Mouse (Mus musculus) myocyte (in vitro differentiated cells): ENCODE data around the gene Man1c1. TPM values are rescaled to one million over a fixed set of nuclear protein-coding genes. Genes with fewer than 3 reads are reported as not detected.

Experiments used
- H3K27me3 ChIP-seq: one replicate; pipeline ENCODE4 v1.6.1; 2011; ENCODE audit not compliant: control insufficient read depth, insufficient read depth, insufficient read length
- H3K36me3 ChIP-seq: one replicate; pipeline ENCODE4 v1.6.1; 2011; ENCODE audit not compliant: control insufficient read depth, insufficient read depth
- H3K4me2 ChIP-seq: one replicate; pipeline ENCODE4 v1.6.1; 2011; ENCODE audit warnings: low read depth, control low read depth
- H3K4me3 ChIP-seq: one replicate; pipeline ENCODE4 v1.5.1; 2011; ENCODE audit warnings: mild to moderate bottlenecking, control low read depth, moderate library complexity
- H3K79me2 ChIP-seq: one replicate; pipeline ENCODE4 v1.6.1; 2011; ENCODE audit not compliant: control insufficient read depth, insufficient read depth
- H3ac ChIP-seq: one replicate; pipeline ENCODE4 v1.6.1; 2011; ENCODE audit not compliant: control insufficient read depth, insufficient read length
- CEBPB ChIP-seq: IDR thresholded peaks from 2 replicates; pipeline ENCODE4 v1.6.1; 2011; ENCODE audit warnings: mild to moderate bottlenecking, moderate library complexity; ENCODE audit not compliant: poor library complexity, insufficient read depth, severe bottlenecking
- E2F4 ChIP-seq: IDR thresholded peaks from one replicate; pipeline ENCODE4 v1.6.1; 2011; ENCODE audit warnings: mild to moderate bottlenecking, control low read depth, moderate library complexity; ENCODE audit not compliant: insufficient read depth
- MAX ChIP-seq: IDR thresholded peaks from one replicate; pipeline ENCODE4 v1.6.1; 2011; ENCODE audit warnings: low read depth, mild to moderate bottlenecking, control low read depth
- MYOD1 ChIP-seq, 3 experiments: IDR thresholded peaks; one replicate each; pipeline ENCODE4 v1.6.1; 2011; ENCODE audit warnings: control low read depth in 2 of 3, low read depth in 2 of 3, mild to moderate bottlenecking in 2 of 3, moderate library complexity in 1 of 3; ENCODE audit not compliant: insufficient read length in 2 of 3, control insufficient read depth in 1 of 3
- MYOG ChIP-seq, 3 experiments: IDR thresholded peaks; one replicate each; pipeline ENCODE4 v1.6.1; 2011; ENCODE audit warnings: control low read depth in 2 of 3, low read depth in 2 of 3, mild to moderate bottlenecking in 2 of 3; ENCODE audit not compliant: insufficient read length in 2 of 3, control insufficient read depth in 1 of 3, insufficient read depth in 1 of 3
- POLR2A ChIP-seq: IDR thresholded peaks from one replicate; pipeline ENCODE4 v1.6.1; 2011; ENCODE audit warnings: low read depth, mild to moderate bottlenecking, control low read depth, moderate library complexity; ENCODE audit not compliant: insufficient read length
- POLR2AphosphoS2 ChIP-seq: IDR thresholded peaks from one replicate; pipeline ENCODE4 v1.6.1; 2011; ENCODE audit warnings: low read depth, control low read depth; ENCODE audit not compliant: insufficient read length
- REST ChIP-seq: IDR thresholded peaks from one replicate; pipeline ENCODE4 v1.6.1; 2011; ENCODE audit warnings: mild to moderate bottlenecking, control low read depth, moderate library complexity; ENCODE audit not compliant: insufficient read depth, insufficient read length
- SRF ChIP-seq: IDR thresholded peaks from one replicate; pipeline ENCODE4 v1.6.1; 2011; ENCODE audit warnings: low read depth; ENCODE audit not compliant: control insufficient read depth, insufficient read length
- TCF12 ChIP-seq: IDR thresholded peaks from one replicate; pipeline ENCODE4 v1.6.1; 2011; ENCODE audit warnings: mild to moderate bottlenecking, control low read depth; ENCODE audit not compliant: poor library complexity, insufficient read depth, severe bottlenecking
- TCF3 ChIP-seq: IDR thresholded peaks from one replicate; pipeline ENCODE4 v1.6.1; 2011; ENCODE audit warnings: low read depth, control low read depth; ENCODE audit not compliant: insufficient read length
- USF1 ChIP-seq: IDR thresholded peaks from one replicate; pipeline ENCODE4 v1.6.1; 2011; ENCODE audit warnings: low read depth, mild to moderate bottlenecking, control low read depth, moderate library complexity
- polyA plus RNA-seq: library from polyadenylated mRNA; unstranded; fragments of >200 nt; fragmentation: generic; extraction: Trizol; gene quantifications from one replicate; pipeline ENCODE4 v1.2.1, GENCODE M21; 2012; ENCODE audit warnings: missing spikeins

The Man1c1 gene
- polyA plus RNA-seq, 1 experiment, result 11.3 TPM

GRCm38 (mm10) chr4:134588951-134589350, 115.1 kb downstream of the Man1c1 start:
- Histone ChIP-seq H3K4me2 (peak overlapping the region; percentile 38), H3K4me3 (no peak overlapping the region), H3K27me3 (no peaks in the 10 kb centered on the region), H3ac (no peak overlapping the region), H3K79me2 (no peaks in the 10 kb centered on the region), H3K36me3 (no peaks in the 10 kb centered on the region)
- TF ChIP-seq E2F4 (no peak), MYOG (IDR thresholded peaks at IDR 0.05; ENCODE audit: control insufficient read depth in 1 of 3, insufficient read depth in 1 of 3, insufficient read length in 2 of 3, low read depth in 2 of 3) (peak in 1 of 3 experiments; percentile 10)

DNA sequence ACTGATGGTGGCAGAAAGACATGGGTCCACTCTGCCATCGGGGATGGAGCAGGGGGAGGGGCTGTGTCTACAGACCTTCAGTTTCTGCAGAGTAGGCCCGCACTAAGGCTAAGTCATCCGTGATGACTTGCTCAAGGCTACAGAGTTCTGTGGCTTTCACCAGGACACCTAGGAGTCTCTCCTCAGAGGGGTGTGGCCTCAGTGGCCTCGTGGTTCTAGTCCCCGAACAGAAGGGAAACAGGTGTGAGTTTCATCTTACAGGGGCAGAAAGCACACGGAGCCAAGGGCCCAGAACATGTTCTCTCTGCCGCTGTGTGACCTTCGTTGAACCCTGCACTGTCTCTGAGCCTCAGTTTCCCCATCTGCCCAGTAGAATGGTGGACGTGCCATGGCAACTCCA, 115.8 kb downstream of the Man1c1 start:
- no peak overlapping the region for H3ac ChIP-seq
- no peak overlapping the region for H3K4me3 ChIP-seq

GRCm38 (mm10) chr4:134587636-134588197, 116.4 kb downstream of the Man1c1 start:
- TF ChIP-seq POLR2A, result no peak
- TF ChIP-seq E2F4, result no peak
- peak; percentile 44 for TF ChIP-seq USF1
- TF ChIP-seq POLR2AphosphoS2, result no peak
- TF ChIP-seq MYOD1 (IDR thresholded peaks at IDR 0.05; ENCODE audit: control insufficient read depth in 1 of 3, insufficient read length in 2 of 3, low read depth in 2 of 3), result peak in 1 of 3 experiments; percentile 1
- H3K27me3 ChIP-seq, result no peaks in the 10 kb centered on the region
- H3ac ChIP-seq, result no peak overlapping the region
- no peak overlapping the region for H3K4me3 ChIP-seq
- no peaks in the 10 kb centered on the region for H3K36me3 ChIP-seq
- H3K4me2 ChIP-seq, result no peak overlapping the region
- no peaks in the 10 kb centered on the region for H3K79me2 ChIP-seq

More for the DNA sequence above, 115.8 kb downstream of the Man1c1 start:
- TF ChIP-seq MYOD1 (IDR thresholded peaks at IDR 0.05; ENCODE audit: control insufficient read depth in 1 of 3, insufficient read length in 2 of 3, low read depth in 2 of 3), result peak in 1 of 3 experiments; percentile 44
- TF ChIP-seq CEBPB, result no peak
- no peak for TF ChIP-seq TCF12
- TF ChIP-seq MYOG (IDR thresholded peaks at IDR 0.05; ENCODE audit: control insufficient read depth in 1 of 3, insufficient read depth in 1 of 3, insufficient read length in 2 of 3, low read depth in 2 of 3), result peak in 1 of 3 experiments; percentile 45
- Histone ChIP-seq H3K79me2 (no peaks in the 10 kb centered on the region), H3K27me3 (no peaks in the 10 kb centered on the region), H3K36me3 (no peaks in the 10 kb centered on the region), H3K4me2 (no peak overlapping the region)

GRCm38 (mm10) chr4:134586631-134587030, 117.5 kb downstream of the Man1c1 start:
- Histone ChIP-seq H3K4me2 (no peak overlapping the region), H3K4me3 (no peak overlapping the region), H3ac (no peak overlapping the region), H3K36me3 (no peaks in the 10 kb centered on the region), H3K27me3 (no peaks in the 10 kb centered on the region), H3K79me2 (no peaks in the 10 kb centered on the region)
- TF ChIP-seq TCF12, result no peak
- no peak for TF ChIP-seq MYOD1 (IDR thresholded peaks at IDR 0.05; ENCODE audit: control insufficient read depth in 1 of 3, insufficient read length in 2 of 3, low read depth in 2 of 3)
- TF ChIP-seq SRF, result no peak
- no peak for TF ChIP-seq MYOG (IDR thresholded peaks at IDR 0.05; ENCODE audit: control insufficient read depth in 1 of 3, insufficient read depth in 1 of 3, insufficient read length in 2 of 3, low read depth in 2 of 3)
- no peak for TF ChIP-seq MAX
- TF ChIP-seq USF1, result no peak
- no peak for TF ChIP-seq REST
- no peak for TF ChIP-seq POLR2A
- TF ChIP-seq TCF3, result no peak
- TF ChIP-seq E2F4, result no peak
- no peak for TF ChIP-seq CEBPB
- TF ChIP-seq POLR2AphosphoS2, result no peak

GRCm38 (mm10) chr4:134586126-134586525, 118.0 kb downstream of the Man1c1 start:
- no peak overlapping the region for H3K4me2 ChIP-seq
- H3K79me2 ChIP-seq, result no peaks in the 10 kb centered on the region
- H3ac ChIP-seq, result no peak overlapping the region
- H3K27me3 ChIP-seq, result no peaks in the 10 kb centered on the region
- H3K36me3 ChIP-seq, result no peaks in the 10 kb centered on the region
- no peak overlapping the region for H3K4me3 ChIP-seq
- TF ChIP-seq POLR2A (no peak), TCF3 (no peak), MYOG (IDR thresholded peaks at IDR 0.05; ENCODE audit: control insufficient read depth in 1 of 3, insufficient read depth in 1 of 3, insufficient read length in 2 of 3, low read depth in 2 of 3) (no peak), POLR2AphosphoS2 (no peak), USF1 (no peak), MAX (no peak), E2F4 (no peak), MYOD1 (IDR thresholded peaks at IDR 0.05; ENCODE audit: control insufficient read depth in 1 of 3, insufficient read length in 2 of 3, low read depth in 2 of 3) (no peak), SRF (no peak), REST (no peak), CEBPB (no peak), TCF12 (no peak)
